Mouse (Mus musculus) spleen, adult 2 months (tissue): ENCODE results near the gene Arhgap10. TPM values are rescaled to one million over a fixed set of nuclear protein-coding genes. Genes with fewer than 3 reads are reported as not detected.
"Not testable (repeated sequence)": the region's sequence is repeated elsewhere in the genome, so short reads cannot be mapped to it uniquely, and the experiment has no call there.

Experiments
- DNase-seq, 2 experiments: peaks; one replicate each; pipeline versions ENCODE4 v3.0.0 to v3.0.0-alpha.2; 2012 to 2021; ENCODE audit warnings: low spot score in 2 of 2, low read depth in 1 of 2
- H3K27ac ChIP-seq: fragments of 200-500 bp; 2 replicates; pipeline ENCODE4 v1.5.1; 2012; ENCODE audit warnings: low read length, inconsistent platforms; ENCODE audit not compliant: insufficient read depth
- H3K27me3 ChIP-seq: fragments of 200-500 bp; 2 replicates; pipeline ENCODE4 v1.6.1; 2012; ENCODE audit warnings: mild to moderate bottlenecking, moderate library complexity, low read length, inconsistent platforms; ENCODE audit not compliant: control insufficient read depth, insufficient read depth
- H3K36me3 ChIP-seq: fragments of 200-500 bp; 2 replicates; pipeline ENCODE4 v1.6.1; 2012; ENCODE audit warnings: mild to moderate bottlenecking, low read length, inconsistent platforms; ENCODE audit not compliant: control insufficient read depth, insufficient read depth
- H3K4me1 ChIP-seq: fragments of 200-500 bp; 2 replicates; pipeline ENCODE4 v1.6.1; 2011; ENCODE audit warnings: inconsistent platforms; ENCODE audit not compliant: control insufficient read depth, insufficient read depth, insufficient read length
- H3K4me3 ChIP-seq: fragments of 200-500 bp; 2 replicates; pipeline ENCODE4 v1.5.1; 2011; ENCODE audit warnings: mild to moderate bottlenecking, inconsistent platforms; ENCODE audit not compliant: insufficient read depth, insufficient read length; ENCODE audit errors: extremely low read depth
- CTCF ChIP-seq: fragments of 200-500 bp; IDR thresholded peaks from 2 replicates; pipeline ENCODE4 v1.5.1; 2011; ENCODE audit warnings: mild to moderate bottlenecking, inconsistent platforms; ENCODE audit not compliant: insufficient read depth, insufficient read length, insufficient replicate concordance; ENCODE audit errors: extremely low read depth
- POLR2A ChIP-seq: fragments of 200-500 bp; IDR thresholded peaks from 2 replicates; pipeline ENCODE4 v1.6.1; 2011; ENCODE audit warnings: low read depth, low read length, inconsistent platforms
- WGBS: fragments of 180-500 bp; shearing (Covaris S2); methylation state at CpG from one replicate; pipeline ENCODE4 v1.1.7; 2018; 5-methylcytosine and 5-hydroxymethylcytosine counted together
- polyA plus RNA-seq: library from polyadenylated mRNA; depleted of rRNA; stranded (reverse); fragments of >200 nt; gene quantifications from 2 replicates; pipeline ENCODE4 v1.2.3, GENCODE M21; 2012

Gene Arhgap10
- polyA plus RNA-seq, 1 experiment = 4.3 TPM

- Histone ChIP-seq H3K27me3 (no peaks in the 10 kb centered on the region), H3K4me1 (no peaks in the 10 kb centered on the region), H3K27ac (no peak overlapping the region), H3K36me3 (no peaks in the 10 kb centered on the region), H3K4me3 (no peak overlapping the region)
- no peak for DNase-seq
- TF ChIP-seq POLR2A = no peak
- no peak for TF ChIP-seq CTCF
- WGBS = 86% methylated on average over 8 of the region's 8 CpGs
Observed at GRCm38 (mm10) chr8:77328473-77328872, 189.3 kb downstream of the Arhgap10 start.

GRCm38 (mm10) chr8:77327326-77327725 lies 190.4 kb downstream of the Arhgap10 start:
- TF ChIP-seq CTCF (no peak), POLR2A (no peak)
- 86% methylated on average over 4 of the region's 4 CpGs for WGBS
- no peaks in the 10 kb centered on the region for H3K36me3 ChIP-seq

GRCm38 (mm10) chr8:77322727-77323126 lies 195.0 kb downstream of the Arhgap10 start:
- not testable (repeated sequence) for H3K27ac ChIP-seq, H3K4me3 ChIP-seq, H3K36me3 ChIP-seq, H3K4me1 ChIP-seq, DNase-seq, H3K27me3 ChIP-seq
- WGBS = 82% methylated on average over 6 of the region's 7 CpGs

More at GRCm38 (mm10) chr8:77327326-77327725, 190.4 kb downstream of the Arhgap10 start:
- H3K4me1 ChIP-seq = no peaks in the 10 kb centered on the region
- no peaks in the 10 kb centered on the region for H3K27me3 ChIP-seq
- no peak overlapping the region for H3K27ac ChIP-seq
- no peak overlapping the region for H3K4me3 ChIP-seq
- no peak for DNase-seq

DNA sequence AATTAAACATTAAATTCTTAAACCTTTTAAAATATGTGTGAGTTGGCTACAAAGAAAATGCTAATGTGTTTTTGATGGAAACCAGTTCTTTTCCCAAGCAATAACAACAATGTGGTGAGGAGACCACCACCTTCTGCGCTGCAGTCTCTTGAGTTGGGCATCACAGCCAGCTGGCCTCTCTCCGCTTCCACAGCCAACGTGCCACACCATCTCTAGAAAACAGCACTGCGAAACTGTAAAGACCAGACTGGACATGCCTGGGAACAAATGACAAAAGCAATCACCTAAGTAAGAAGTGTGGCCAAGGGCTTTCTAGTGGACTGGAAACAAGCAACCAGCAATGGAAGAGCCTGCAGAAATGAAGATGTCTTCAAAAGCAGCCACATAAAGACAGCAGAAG lies 195.9 kb downstream of the Arhgap10 start:
- 93% methylated on average over 4 of the region's 4 CpGs for WGBS
- H3K4me3 ChIP-seq = no peak overlapping the region

GRCm38 (mm10) chr8:77318590-77318989 lies 199.2 kb downstream of the Arhgap10 start:
- no peak overlapping the region for H3K4me3 ChIP-seq
- H3K27me3 ChIP-seq = no peaks in the 10 kb centered on the region
- no peaks in the 10 kb centered on the region for H3K4me1 ChIP-seq
- 89% methylated on average over 9 of the region's 9 CpGs for WGBS
- no peaks in the 10 kb centered on the region for H3K36me3 ChIP-seq
- DNase-seq = no peak
- TF ChIP-seq CTCF (no peak), POLR2A (no peak)
- H3K27ac ChIP-seq = no peak overlapping the region

More for the DNA sequence above, 195.9 kb downstream of the Arhgap10 start:
- Histone ChIP-seq H3K27ac (no peak overlapping the region), H3K27me3 (no peaks in the 10 kb centered on the region), H3K4me1 (no peaks in the 10 kb centered on the region), H3K36me3 (no peaks in the 10 kb centered on the region)
- TF ChIP-seq CTCF = no peak
- TF ChIP-seq POLR2A = no peak
- DNase-seq = no peak

GRCm38 (mm10) chr8:77317771-77318170 lies 200.0 kb downstream of the Arhgap10 start:
- 94% methylated on average over 2 of the region's 2 CpGs for WGBS
- Histone ChIP-seq H3K4me3 (no peak overlapping the region), H3K27ac (no peak overlapping the region), H3K4me1 (no peaks in the 10 kb centered on the region), H3K27me3 (no peaks in the 10 kb centered on the region), H3K36me3 (no peaks in the 10 kb centered on the region)
- TF ChIP-seq CTCF = no peak
- TF ChIP-seq POLR2A = no peak
- DNase-seq = no peak

DNA sequence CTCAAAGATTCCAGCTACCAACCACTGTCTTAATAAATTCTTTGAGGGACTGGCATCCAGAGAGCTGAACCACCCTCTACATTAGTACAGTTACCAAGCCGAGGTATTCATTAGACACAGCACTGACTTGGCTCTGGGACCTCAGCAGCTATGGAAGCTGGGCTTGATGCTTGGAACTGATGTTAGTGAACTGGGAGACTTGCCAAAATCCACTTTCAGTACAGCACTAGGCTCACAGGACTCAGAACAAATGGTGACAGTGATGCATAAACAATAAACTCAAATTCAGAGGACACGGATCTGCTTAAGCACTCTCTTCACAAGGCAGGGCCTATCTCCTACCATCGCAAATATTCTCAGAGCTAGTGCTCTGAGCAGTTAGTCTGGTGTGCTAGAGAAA lies 204.8 kb downstream of the Arhgap10 start:
- H3K4me3 ChIP-seq = no peak overlapping the region
- H3K27me3 ChIP-seq = no peaks in the 10 kb centered on the region
- H3K36me3 ChIP-seq = no peaks in the 10 kb centered on the region
- no peak overlapping the region for H3K27ac ChIP-seq
- no peak for DNase-seq
- H3K4me1 ChIP-seq = no peaks in the 10 kb centered on the region
- no peak for TF ChIP-seq POLR2A
- no peak for TF ChIP-seq CTCF
- WGBS = 88% methylated on average over 3 of the region's 3 CpGs
